Mouse (Mus musculus): ENCODE measurements at regions not wholly inside any gene's neighbourhood (a gene's known extent, or its start where the extent isn't known, plus 50 kb on each side); places are given as distances from the start of the nearest gene placed in this dataset.

DNA sequence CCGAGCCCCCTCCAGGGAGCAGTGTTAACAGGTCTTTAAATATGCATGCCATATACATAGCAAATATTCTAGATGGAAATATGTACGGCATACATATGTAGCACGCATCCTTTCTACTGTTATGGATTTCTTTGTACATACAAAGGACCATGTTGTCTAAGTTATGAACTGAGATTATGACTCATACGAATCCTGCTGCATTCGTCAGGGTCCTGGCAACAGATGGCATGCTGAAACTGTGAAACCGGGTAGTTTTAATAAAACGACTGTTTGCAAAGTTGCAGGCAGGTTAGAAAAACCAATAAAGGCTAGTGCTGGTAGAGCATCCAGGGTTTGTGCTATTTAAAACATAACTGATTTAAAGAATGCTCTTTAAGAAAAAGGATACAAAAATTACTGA is 88.8 kb upstream of the Tlk1 start:
- no peak for ATAC-seq (replicated peaks; ENCODE audit: low FRiP score, low TSS enrichment, poor library complexity, severe bottlenecking)

DNA sequence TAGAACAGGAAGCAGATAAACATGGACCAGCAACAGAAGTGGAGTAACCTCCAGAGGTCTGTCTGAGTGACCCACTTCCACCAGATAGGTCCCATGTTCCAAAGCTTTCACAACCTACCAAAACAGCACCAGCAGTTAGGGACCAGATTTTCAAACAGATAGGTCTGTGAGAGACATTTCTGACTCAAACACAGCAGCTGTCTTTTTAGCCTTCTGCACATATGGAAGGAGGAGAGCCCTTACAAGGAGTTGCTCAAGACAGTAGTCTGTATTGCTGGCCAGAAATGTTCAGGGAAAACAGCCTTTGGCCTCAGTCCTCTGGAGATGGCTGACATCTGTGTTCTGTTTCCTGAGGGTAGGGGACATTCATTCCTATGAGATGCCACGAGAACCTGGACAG is 83.9 kb upstream of the Tlk1 start:
- ATAC-seq (replicated peaks; ENCODE audit: low FRiP score, low TSS enrichment, poor library complexity, severe bottlenecking) = no peak

DNA sequence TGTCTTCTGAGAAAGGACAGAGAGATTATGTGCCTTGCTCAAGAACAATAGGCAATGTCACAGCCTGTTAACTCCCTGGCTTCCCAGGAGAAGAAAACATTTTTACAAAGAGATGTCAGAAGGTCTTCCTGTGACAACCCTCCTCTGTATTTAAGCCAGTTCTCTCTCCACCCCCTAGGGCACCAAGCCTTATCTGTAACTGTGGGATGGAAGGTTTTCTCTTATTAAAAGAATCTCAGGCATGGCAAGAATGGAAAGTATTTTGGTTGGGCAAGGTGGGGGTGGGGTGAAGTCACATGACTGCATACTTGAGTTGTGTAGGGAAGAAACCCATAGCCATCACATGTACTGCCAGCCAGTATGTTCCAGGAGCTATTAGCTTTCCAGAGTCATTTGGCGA is 83.1 kb upstream of the Tlk1 start:
- no peak for ATAC-seq (replicated peaks; ENCODE audit: low FRiP score, low TSS enrichment, poor library complexity, severe bottlenecking)

DNA sequence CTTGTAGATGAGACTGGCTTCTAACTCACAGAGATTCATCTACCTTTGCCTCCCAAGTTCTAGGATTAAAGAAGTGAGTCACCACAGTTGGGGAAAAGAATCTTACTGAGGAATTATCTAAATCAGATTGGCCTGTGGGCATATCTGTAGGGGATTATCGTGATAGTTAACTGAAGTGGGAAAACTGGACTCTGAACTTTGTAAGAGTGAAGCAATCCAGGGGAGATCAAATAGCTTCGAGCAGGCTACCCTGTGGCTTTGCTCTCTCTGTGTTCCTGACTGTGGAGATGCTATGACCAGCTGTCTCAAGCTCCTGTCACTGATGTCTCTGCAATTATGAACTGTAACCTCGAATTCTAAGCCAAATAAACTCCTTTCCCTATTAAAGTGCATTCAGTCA is 80.7 kb upstream of the Tlk1 start:
- no peak for ATAC-seq (replicated peaks; ENCODE audit: low FRiP score, low TSS enrichment, poor library complexity, severe bottlenecking)

DNA sequence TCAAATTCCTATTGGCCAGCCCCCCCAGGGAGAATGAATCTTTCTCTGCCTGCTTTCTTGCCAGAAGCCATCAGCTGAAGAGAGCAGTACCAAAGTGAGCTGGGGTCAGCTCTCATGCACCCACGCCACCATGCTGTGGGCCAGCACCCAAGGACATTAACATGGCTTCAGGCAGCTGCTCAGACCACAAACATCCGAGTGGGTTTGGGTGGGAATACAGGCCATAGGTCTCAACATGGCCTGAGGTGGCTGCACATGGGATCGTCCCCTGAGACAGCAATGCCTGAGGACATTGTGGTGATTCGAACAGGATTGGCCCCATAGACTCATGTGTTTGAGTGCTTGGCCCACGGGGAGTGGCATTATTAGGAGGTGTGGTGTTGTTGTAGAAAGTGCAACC is 78.9 kb upstream of the Tlk1 start:
- no peak for ATAC-seq (replicated peaks; ENCODE audit: low FRiP score, low TSS enrichment, poor library complexity, severe bottlenecking)

DNA sequence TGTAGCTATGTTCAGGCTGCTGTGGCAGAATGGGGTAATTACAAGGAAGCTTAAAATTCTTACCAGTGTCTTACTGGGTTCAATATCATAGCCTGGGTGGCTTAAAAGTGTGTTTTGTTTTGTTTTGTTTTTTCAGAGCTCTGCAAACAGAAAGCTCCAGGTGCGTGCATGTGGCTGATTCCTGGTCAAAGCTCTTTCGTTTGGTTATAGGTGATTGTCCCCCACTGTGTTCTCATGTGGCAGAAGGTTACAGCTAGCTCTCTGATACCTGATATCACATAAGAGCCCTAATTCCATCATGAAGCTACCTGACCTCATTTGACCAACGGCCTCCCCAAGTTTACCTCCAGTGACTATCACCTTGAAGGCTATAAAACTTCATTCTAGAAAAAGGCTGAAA is 76.7 kb upstream of the Tlk1 start:
- no peak for ATAC-seq (replicated peaks; ENCODE audit: low FRiP score, low TSS enrichment, poor library complexity, severe bottlenecking)

DNA sequence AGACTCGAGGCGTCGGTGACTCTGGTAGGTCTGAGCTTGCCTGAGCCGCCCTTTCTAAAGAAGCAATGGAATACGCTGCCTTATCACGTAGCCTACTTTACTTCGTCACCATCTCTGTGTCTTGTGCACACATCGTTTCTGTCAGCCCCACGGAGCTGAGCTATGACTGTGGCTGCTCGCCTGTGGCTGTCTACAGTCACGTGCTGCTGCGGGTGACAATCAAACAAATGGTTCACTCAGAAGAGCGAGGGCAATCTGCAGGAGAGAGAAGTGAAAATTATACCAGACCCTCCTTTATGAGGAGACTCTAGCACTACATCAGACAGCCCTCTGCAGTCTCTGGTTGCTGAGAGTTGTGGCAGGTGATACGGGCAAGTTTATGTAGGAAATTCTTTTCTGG is 76.0 kb upstream of the Tlk1 start:
- ATAC-seq (replicated peaks; ENCODE audit: low FRiP score, low TSS enrichment, poor library complexity, severe bottlenecking) = no peak

DNA sequence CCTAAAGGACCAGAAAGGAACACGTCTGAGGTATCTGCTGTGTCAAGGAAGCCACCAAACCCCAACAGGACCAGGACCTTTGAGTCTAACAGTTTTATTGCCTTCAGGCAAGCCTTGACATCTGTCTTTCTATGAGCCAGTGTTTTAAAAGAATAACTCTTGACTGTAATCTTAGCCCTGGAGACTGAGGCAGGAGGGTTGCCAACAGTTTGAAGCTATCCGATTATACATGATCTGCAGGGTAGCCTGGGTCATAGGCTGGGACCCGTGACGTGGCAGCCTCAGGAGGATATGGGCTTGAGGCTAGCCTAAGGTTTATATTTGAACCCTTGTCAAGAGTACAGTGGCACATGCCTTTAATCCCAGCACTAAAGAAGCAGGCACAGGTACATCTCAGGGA is 73.5 kb upstream of the Tlk1 start:
- no peak for ATAC-seq (replicated peaks; ENCODE audit: low FRiP score, low TSS enrichment, poor library complexity, severe bottlenecking)

DNA sequence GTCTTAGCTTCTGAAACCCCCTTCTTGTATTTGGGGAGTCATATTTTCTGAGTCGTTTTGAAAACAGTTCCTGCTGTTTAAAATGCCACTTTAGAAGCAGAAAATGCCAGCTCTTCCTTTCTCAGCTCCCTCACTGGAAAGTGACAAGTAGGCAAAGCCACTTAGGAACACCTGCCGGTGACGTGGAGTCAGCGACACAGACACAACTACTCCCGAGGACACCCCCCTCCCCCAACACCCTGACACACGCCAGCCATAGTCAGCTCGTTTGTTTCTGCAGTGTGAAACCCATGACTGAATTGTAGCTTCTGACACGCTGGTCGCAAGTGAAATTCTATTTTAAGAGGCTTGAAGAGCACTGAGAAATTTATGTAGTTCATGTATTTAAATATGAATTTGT is 72.9 kb upstream of the Tlk1 start:
- ATAC-seq (replicated peaks; ENCODE audit: low FRiP score, low TSS enrichment, poor library complexity, severe bottlenecking) = no peak

DNA sequence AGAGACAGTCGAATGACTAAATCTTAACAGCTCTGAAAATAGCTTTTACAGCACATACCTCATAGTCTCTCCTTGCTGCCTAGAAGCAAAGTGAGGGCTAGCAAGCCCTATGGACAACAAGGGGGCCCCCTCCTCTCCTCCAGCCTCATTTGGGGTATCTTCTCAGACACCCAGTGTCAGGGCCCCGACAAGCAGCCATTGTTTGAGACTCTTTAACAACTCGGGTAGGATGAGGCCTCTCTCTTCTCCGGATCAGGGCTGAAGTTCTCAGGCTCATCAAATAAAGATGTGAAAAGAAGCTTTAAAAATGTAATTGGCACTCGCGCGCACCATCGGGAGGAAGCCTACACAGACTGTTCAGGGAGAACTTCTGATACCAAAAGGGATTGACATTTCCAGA is 71.8 kb upstream of the Tlk1 start:
- no peak for ATAC-seq (replicated peaks; ENCODE audit: low FRiP score, low TSS enrichment, poor library complexity, severe bottlenecking)

DNA sequence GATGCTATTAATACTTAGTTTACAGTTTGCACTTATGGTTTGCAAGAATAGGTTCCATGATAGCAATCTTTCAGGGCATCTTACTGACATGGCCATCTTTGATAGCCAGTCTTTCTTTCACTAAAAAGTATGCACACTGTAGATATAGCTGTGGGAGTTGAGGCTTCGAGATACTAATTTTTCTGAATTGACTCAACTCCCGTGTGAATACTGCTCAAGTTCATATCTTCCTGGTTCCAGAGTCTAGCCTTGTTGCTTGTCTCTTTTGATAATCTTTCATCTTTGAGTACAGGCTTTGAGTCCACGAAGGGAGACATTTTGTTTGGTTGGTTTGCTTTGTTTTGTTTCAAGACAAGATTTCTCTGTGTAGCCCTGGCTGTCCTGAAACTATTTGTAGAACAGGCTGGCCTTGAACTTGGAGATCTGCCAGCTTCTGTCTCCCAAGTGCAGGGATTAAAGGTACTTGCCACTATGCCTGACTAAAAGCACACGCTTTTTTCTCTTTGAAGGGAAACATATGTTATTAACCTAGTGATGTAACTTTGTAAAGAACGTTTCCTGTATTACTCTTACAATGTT is 64.1 kb upstream of the Tlk1 start:
- ATAC-seq (replicated peaks; ENCODE audit: low FRiP score, low TSS enrichment, poor library complexity, severe bottlenecking) = peak; percentile 83

DNA sequence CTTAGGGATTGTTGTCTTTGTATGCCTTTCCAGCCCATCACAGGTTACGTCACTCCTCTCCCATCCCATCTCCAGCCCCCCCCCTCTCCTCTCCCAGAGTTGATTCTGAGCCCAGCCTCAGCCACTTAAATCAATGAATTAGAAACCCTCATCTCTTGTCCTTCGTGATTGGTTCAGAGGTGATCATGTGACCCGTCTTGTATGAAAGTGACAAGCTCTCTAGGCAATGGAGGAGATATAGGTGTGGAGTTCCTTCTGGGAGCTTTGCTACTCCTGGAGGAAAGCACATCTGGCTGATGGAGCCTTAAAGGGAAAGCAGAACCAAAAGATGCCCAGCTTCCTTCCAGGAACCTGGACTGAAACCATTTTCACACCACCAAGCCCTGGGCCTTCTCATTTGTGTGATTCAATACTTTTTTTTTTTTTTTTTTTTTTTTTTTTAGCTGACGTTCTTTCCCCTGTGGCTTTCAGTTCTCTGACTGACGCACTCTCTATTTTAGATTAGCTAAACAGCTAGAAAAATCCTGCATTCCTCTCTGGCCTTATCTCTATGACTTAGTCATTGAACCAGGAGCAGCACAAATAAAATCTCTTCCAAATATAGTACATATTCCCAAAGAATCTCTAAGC is 63.4 kb upstream of the Tlk1 start:
- ATAC-seq (replicated peaks; ENCODE audit: low FRiP score, low TSS enrichment, poor library complexity, severe bottlenecking) = no peak

DNA sequence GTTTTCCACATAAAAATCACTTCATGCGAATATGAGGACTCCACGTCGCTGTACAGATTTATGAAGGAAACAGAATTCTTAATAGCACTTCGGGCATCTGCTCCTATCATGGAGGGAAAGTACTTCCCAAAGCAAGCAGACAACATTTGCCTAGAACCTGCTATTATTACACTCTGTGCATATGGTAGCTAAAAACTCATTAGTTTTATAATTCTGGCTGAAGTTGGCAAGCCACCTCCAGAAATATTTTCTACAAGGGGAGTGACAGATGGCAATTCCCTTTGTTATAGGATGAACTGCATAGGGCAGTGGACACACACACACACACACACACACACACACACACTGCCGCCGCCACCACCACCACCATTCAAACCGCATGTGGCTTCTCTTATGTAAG is 61.3 kb upstream of the Tlk1 start:
- ATAC-seq (replicated peaks; ENCODE audit: low FRiP score, low TSS enrichment, poor library complexity, severe bottlenecking) = no peak

DNA sequence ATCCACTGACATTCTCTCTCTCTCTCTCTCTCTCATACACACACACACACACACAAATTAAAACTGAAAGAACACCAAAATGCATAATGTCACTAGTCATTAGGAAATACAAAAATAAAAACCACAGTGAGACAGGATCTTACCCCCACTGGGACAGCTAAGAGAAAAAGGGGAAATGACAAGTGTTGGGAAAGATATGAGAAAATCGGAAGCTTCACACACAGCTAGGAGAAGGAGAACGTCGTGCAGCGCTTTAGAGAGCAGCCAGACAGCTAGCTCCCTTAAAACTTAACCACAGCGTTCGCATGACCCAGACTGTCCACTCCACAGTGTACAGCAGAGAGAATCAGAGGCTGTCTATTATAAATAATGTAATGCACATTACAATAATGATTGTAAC is 60.1 kb upstream of the Tlk1 start:
- ATAC-seq (replicated peaks; ENCODE audit: low FRiP score, low TSS enrichment, poor library complexity, severe bottlenecking) = 0 out of 2 replicates have a peak, but pooled peaks have one; percentile 37

DNA sequence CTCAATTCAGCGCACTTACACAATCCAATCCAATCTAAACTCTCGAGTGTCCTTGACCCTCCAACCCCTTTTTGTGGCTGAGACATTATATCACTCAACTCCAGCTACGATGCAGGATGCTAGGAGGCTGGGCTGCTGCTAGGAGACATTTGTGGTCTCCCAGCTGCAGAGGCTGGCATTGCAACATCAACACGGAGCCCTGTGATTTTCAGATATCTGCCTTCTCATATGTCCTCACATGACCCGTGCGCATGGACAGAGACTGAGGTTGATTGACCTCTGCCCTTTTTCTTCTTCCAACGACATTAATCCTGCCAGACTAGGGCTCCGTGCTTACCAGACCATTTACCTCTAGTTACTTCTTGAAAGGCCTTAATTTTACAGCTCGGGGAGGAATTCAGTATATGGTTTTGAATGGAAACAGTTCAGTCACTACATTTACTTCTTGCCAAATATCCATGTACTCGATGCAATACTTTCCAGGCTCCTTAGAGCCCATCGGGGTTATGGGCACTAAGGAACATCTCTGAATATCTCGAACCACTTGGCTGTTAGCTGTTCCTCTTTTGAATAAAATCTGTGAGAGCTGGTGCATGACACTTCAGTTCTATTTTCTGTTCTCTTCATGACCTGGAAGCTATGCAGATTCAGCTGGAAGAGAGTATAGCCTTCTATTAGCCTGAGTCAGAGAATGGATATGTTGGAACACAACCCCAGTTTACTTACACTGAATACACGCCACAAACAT is 52.0 kb upstream of the Tlk1 start:
- peak; percentile 77 for ATAC-seq (replicated peaks; ENCODE audit: low FRiP score, low TSS enrichment, poor library complexity, severe bottlenecking)

DNA sequence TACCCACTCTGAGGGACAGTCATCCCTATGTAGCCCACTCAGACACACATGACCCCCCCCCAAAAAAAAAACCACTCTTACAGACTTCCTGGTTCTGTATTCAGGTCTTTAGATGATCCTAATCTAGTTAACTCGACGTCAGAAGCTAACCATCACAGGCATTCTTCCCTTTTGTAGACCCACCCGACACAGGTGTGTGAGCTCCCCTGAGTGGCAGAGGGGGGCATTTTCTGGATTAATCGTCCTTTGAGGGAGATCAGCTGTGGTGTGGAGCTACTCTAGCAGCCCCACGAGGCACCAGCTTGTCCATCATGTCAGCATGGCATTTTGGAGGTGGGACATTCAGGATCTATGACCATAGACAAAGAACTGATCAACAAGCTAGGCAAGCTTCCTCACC is 50.7 kb upstream of the Tlk1 start:
- no peak for ATAC-seq (replicated peaks; ENCODE audit: low FRiP score, low TSS enrichment, poor library complexity, severe bottlenecking)

All from megakaryocyte-erythroid progenitor cell, adult 5-6 weeks (primary cell).